Mouse (Mus musculus): ENCODE measurements around the gene Myo18a.

DNA sequence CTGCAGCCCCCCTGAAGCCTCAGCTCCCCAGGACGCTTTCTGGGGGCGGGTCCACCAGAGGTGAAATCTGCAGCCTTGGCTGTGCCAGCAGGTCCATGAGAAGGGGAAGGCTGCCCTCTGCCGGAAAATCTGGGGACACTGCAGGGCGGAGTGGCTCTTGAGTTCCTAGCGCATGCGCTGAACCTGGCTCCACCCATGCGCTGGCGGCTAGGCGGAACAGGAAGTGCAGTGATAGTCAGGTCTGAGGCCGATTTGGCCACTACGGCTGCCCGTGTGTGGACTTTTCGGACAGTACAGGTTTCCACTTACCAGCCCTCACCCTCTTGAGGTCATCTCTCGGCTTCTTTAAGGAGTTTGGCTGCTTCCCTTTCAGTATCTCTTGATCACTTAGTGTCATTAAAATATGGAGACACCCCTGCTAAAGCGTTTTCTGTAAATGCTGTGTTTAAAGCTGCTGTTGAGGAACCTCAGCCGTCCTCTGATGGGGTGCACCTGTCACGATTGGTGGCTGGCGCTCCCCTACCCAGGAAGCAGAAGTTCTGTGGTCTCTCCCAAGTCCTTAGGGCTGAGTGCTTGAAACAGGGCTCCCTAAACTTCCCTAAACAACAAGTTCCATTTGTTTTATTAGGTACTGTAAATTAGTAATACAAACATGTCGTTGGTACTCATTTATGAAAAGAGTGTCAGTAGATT, 30.3 kb downstream of the Myo18a start:
- TF ChIP-seq ZC3H11A (IDR thresholded peaks at IDR 0.05; ENCODE audit: borderline replicate concordance, low read depth, low read length): peak; percentile 93
- no peak for TF ChIP-seq CHD2 (IDR thresholded peaks at IDR 0.05; ENCODE audit: low read depth, low read length)
- 0 out of 2 replicates have a peak, but pooled peaks have one; percentile 51 for TF ChIP-seq MAFK (IDR thresholded peaks at IDR 0.05; ENCODE audit: insufficient read depth, low read depth, low read length)
- TF ChIP-seq ZNF384 (IDR thresholded peaks at IDR 0.05; ENCODE audit: low read depth, low read length): no peak

Measured in ES-E14 (cell line).